Mouse (Mus musculus) kidney, adult 2 months (tissue): ENCODE measurements at regions not wholly inside any gene's neighbourhood (a gene's known extent, or its start where the extent isn't known, plus 50 kb on each side); places are given as distances from the start of the nearest gene placed in this dataset.

Experiments used
- DNase-seq: peaks from one replicate; pipeline ENCODE4 v3.0.0; 2021
- H3K27ac ChIP-seq: fragments of 200-500 bp; 2 replicates; pipeline ENCODE4 v1.5.1; 2012; ENCODE audit warnings: low read depth, low read length, control low read depth, inconsistent platforms; ENCODE audit not compliant: insufficient read depth
- H3K27me3 ChIP-seq: fragments of 200-500 bp; replicated peaks from 2 replicates; pipeline ENCODE4 v1.6.1; 2012; ENCODE audit warnings: mild to moderate bottlenecking, moderate library complexity, low read length, inconsistent platforms; ENCODE audit not compliant: control insufficient read depth, insufficient read depth
- H3K36me3 ChIP-seq: fragments of 200-500 bp; 2 replicates; pipeline ENCODE4 v1.6.1; 2012; ENCODE audit warnings: mild to moderate bottlenecking, moderate library complexity, low read length, inconsistent platforms; ENCODE audit not compliant: control insufficient read depth, insufficient read depth
- H3K4me1 ChIP-seq: fragments of 200-500 bp; 2 replicates; pipeline ENCODE4 v1.6.1; 2011; ENCODE audit warnings: low read length; ENCODE audit not compliant: control insufficient read depth, insufficient read depth
- H3K4me3 ChIP-seq: fragments of 200-500 bp; 2 replicates; pipeline ENCODE4 v1.5.1; 2011; ENCODE audit warnings: mild to moderate bottlenecking, low read depth, low read length, control low read depth; ENCODE audit not compliant: insufficient read depth
- CTCF ChIP-seq: fragments of 200-500 bp; conservative IDR thresholded peaks from 2 replicates; pipeline ENCODE4 v1.5.1; 2011; ENCODE audit warnings: low read depth, mild to moderate bottlenecking, control low read depth, low read length, moderate library complexity, mixed read lengths; ENCODE audit not compliant: insufficient read depth, insufficient read length
- POLR2A ChIP-seq: fragments of 200-500 bp; IDR thresholded peaks from one replicate; pipeline ENCODE4 v1.6.1; 2011; ENCODE audit warnings: low read depth, low read length, control low read depth
- WGBS: fragments of 180-500 bp; shearing (Covaris S2); methylation state at CpG from one replicate; pipeline ENCODE4 v1.1.7; 2018; 5-methylcytosine and 5-hydroxymethylcytosine counted together

DNA sequence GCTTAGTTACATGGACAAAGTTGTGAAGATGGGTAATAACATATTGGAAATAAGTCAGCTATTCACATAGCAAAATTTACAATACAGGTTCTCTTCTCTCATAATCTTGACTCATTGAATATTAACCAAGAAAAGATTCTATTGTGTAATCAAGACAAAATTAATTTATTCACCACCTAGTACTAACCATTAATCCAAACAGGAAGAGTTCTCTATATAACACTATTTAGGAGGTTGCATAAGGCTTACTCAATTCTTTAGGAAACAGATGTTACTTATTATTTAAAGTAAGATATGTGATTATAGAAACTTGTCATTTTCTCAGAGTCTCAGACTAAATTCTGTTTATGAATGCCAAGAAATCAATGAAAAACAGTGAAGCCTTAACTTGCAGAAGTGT, 600.4 kb upstream of the Tusc1 start:
- H3K36me3 ChIP-seq: no peaks in the 10 kb centered on the region
- DNase-seq: no peak
- H3K27ac ChIP-seq: no peak overlapping the region
- H3K4me3 ChIP-seq: no peak overlapping the region
- no peaks in the 10 kb centered on the region for H3K27me3 ChIP-seq
- no peak for TF ChIP-seq POLR2A
- no peak for TF ChIP-seq CTCF
- H3K4me1 ChIP-seq: no peaks in the 10 kb centered on the region

DNA sequence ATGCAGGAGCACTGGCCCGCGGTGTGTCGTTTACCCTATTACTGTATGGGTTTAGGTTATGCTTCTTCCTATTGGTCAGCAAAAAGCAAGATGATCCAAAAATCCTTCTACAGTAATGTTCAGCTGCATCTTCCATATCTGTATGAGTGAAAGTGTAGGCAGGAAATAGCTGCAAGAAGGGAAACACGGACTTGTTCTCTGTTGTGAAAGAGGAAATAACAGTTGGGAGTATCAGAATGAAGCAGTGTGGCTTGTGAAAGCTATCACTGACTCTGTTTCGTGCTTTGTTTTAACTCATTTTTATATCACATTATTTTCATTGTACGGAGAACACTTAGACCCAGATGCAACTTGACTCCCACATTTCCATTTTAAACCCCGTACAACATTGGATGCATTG, 591.8 kb upstream of the Tusc1 start:
- H3K4me1 ChIP-seq: no peaks in the 10 kb centered on the region
- H3K27me3 ChIP-seq: no peaks in the 10 kb centered on the region
- TF ChIP-seq POLR2A (no peak), CTCF (no peak)
- no peak overlapping the region for H3K4me3 ChIP-seq
- no peak overlapping the region for H3K27ac ChIP-seq
- H3K36me3 ChIP-seq: no peaks in the 10 kb centered on the region
- 81% methylated on average over 7 of the region's 7 CpGs for WGBS
- DNase-seq: no peak

DNA sequence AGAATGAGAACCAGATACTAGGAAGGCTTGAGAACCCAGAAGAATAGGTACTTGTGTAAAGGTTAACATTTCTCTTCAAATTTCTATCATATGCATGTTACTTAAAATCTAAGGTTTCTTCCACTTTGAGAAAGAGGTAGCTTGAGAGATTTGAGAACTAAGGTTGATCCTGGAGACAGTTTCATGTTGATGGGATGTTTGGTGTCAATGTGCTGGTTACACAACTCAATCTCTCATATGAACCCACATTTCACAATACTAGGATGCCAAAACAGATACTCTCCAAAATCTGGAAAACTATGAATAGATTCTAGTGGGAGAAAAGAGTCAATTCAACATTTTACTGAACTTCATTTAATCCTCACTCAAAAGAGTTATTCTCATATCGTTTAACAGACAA, 589.1 kb upstream of the Tusc1 start:
- no peaks in the 10 kb centered on the region for H3K36me3 ChIP-seq
- no peaks in the 10 kb centered on the region for H3K4me1 ChIP-seq
- 86% methylated on average over 1 of the region's 1 CpGs for WGBS
- no peak overlapping the region for H3K4me3 ChIP-seq
- no peak for TF ChIP-seq CTCF
- TF ChIP-seq POLR2A: no peak
- H3K27me3 ChIP-seq: no peaks in the 10 kb centered on the region
- DNase-seq: no peak
- no peak overlapping the region for H3K27ac ChIP-seq

DNA sequence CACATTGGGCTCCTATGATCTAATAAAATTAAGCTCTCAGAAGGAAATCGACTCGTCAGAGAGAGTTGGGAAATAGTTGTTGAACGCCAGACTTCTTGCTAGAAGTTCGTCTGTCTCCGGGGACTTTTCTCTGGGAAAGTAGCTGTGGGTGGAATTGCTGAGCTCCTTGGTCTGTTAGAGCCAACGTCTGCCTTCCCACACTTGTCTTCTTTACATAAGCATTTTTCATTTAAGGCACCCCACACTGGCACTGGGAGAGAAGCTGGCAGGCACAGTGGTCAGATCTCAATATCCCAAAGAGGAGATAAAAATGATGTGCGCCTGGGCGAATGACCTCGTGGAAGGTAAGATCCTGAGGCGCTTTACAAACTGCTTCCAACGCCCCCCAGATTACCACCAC, 551.3 kb upstream of the Tusc1 start:
- DNase-seq: no peak
- Histone ChIP-seq H3K4me3 (no peak overlapping the region), H3K27ac (no peak overlapping the region), H3K4me1 (no peaks in the 10 kb centered on the region), H3K27me3 (no peaks in the 10 kb centered on the region), H3K36me3 (no peaks in the 10 kb centered on the region)
- TF ChIP-seq CTCF (no peak), POLR2A (no peak)
- WGBS: 80% methylated on average over 11 of the region's 11 CpGs

DNA sequence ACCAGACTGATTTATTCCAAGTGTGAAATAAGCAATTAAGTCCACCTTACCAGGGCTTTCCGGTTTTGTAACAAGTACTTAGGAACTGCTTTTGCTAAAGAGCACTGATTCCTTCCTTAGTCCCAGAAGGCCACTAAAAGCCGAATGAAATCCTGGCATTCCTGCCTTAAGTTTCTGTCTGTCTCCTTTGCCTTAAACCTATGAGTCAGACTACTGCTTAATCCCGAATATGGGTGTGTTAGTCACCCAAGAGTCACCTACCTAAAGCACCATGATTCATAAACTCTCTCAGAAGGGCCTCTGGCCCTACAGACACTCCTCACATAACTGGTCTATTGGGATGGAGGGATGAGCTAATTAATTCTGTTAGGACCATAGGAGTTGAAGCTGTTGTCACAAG, 546.0 kb upstream of the Tusc1 start:
- no peaks in the 10 kb centered on the region for H3K27me3 ChIP-seq
- H3K4me3 ChIP-seq: no peak overlapping the region
- no peak overlapping the region for H3K27ac ChIP-seq
- H3K36me3 ChIP-seq: no peaks in the 10 kb centered on the region
- DNase-seq: no peak
- 51% methylated on average over 3 of the region's 3 CpGs for WGBS
- no peaks in the 10 kb centered on the region for H3K4me1 ChIP-seq
- TF ChIP-seq POLR2A (no peak), CTCF (no peak)

DNA sequence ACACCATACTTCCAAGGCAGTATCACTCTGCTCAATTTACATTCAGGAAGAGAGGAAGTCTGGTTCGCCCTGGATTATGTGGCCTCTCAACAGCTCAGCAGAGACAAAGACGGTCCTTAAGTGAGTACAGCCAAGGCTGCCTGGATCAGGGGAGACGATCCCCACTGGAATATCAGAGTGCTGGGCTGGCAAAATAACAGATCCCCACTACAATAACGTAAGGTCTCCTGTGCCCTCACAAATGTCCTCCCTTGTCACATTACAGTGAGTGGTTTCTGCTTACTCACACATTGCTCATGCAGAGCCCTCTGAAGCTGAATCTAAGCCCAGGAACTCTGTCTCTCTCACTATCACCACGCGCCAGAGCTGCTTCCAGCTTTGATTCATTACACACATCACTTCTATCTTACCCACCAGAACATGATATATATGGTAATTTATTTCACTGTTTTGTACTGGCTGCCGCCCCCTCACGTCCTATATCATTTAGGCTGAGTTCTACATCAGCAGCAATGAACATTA, 544.1 kb upstream of the Tusc1 start:
- TF ChIP-seq CTCF (no peak), POLR2A (no peak)
- H3K36me3 ChIP-seq: no peaks in the 10 kb centered on the region
- H3K27ac ChIP-seq: no peak overlapping the region
- H3K4me1 ChIP-seq: no peaks in the 10 kb centered on the region
- DNase-seq: no peak
- H3K27me3 ChIP-seq: no peaks in the 10 kb centered on the region
- 23% methylated on average over 8 of the region's 8 CpGs for WGBS
- no peak overlapping the region for H3K4me3 ChIP-seq

DNA sequence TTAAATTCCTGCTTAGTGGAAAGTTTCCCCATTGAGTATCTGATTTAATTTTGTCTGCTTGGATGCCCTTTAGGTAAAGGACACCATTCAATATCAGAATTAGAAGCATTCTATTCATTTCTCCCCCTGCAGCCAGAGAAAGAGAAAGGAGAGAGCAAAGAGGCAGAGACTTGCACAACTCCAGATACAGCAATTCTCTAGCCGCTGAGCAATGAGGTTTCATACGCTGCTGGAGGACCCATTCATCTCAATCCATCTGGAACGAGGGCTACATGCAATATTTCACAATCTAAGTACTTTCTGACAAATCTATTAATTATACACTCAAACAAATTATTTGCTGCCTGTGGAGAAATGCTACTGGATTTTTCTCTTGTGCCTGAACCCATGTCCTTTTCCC, 538.0 kb upstream of the Tusc1 start:
- Histone ChIP-seq H3K27me3 (no peaks in the 10 kb centered on the region), H3K36me3 (no peaks in the 10 kb centered on the region), H3K4me1 (no peaks in the 10 kb centered on the region), H3K27ac (no peak overlapping the region), H3K4me3 (no peak overlapping the region)
- 48% methylated on average over 3 of the region's 3 CpGs for WGBS
- TF ChIP-seq POLR2A (no peak), CTCF (no peak)
- no peak for DNase-seq

DNA sequence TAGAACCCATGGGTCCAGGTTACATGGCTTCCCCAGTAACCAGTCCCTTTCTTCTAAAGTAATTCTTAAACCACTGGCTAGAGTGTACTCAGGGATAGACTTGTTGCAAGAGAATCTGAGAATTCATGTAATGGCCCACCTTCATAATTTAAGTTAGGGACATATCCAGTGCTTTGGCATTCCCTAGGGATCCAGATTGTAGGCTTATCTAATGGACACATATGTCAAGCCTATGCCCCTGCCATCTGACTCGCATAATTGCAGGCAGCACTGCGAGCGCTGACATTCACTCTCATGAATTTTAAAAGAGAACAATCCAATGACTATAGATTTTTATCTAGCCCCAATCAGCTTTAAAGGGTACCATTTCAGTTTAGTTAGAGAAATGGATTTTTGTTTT, 518.1 kb upstream of the Tusc1 start:
- no peak overlapping the region for H3K4me3 ChIP-seq
- H3K4me1 ChIP-seq: no peaks in the 10 kb centered on the region
- no peaks in the 10 kb centered on the region for H3K36me3 ChIP-seq
- no peak overlapping the region for H3K27ac ChIP-seq
- whole genome bisulfite sequencing: 85% methylated on average over 3 of the region's 3 CpGs
- H3K27me3 ChIP-seq: no peaks in the 10 kb centered on the region
- TF ChIP-seq CTCF (no peak), POLR2A (no peak)
- no peak for DNase-seq
